In genomic region chr7:57000585-57001261, GRCm38 (mm10) we compare ENCODE assay signal across 27 mouse cellular contexts.
DNase-seq lines count a peak whose midpoint lies in the region; ATAC-seq and TF ChIP-seq lines count a peak whose summit lies in the region.
"Had no signal": no experiment of that assay in that cellular context is flagged by ENCODE, and none has a peak within 500 bp of the region (broad histone marks: within the 10 kb centered on the region; RNA-seq: fewer than 3 reads in every experiment).

No protein-coding gene starts in this region.

- no peaks in the 10 kb centered on the region for H3K9me3 ChIP-seq in forebrain, embryonic 16.5 days (ENCODE audit: control insufficient read depth, low read length)
- no peaks in the 10 kb centered on the region for H3K9me3 ChIP-seq in forebrain, embryonic 13.5 days (replicated peaks)
- no peaks in the 10 kb centered on the region for H3K9me3 ChIP-seq in lung, embryonic 15.5 days
- H3K9me3 ChIP-seq: embryonic facial prominence, embryonic 12.5 days; embryonic facial prominence, embryonic 15.5 days; forebrain, embryonic 12.5 days; heart, embryonic 15.5 days; hindbrain, embryonic 10.5 days; hindbrain, embryonic 13.5 days had no signal

- ATAC-seq in forebrain, embryonic 16.5 days: peak; percentile 33; the same call in 1 of the 2 replicates
- no peak for ATAC-seq in forebrain, embryonic 13.5 days
- ATAC-seq in lung, embryonic 15.5 days (ENCODE audit: borderline replicate concordance, extremely low read depth, low FRiP score, low TSS enrichment): peak; percentile 82; the same call in 1 of the 2 replicates
- ATAC-seq: hindbrain, embryonic 16.5 days had no signal

- no peak overlapping the region for H3K4me3 ChIP-seq in forebrain, embryonic 16.5 days (replicated peaks; ENCODE audit: low read length)
- H3K4me3 ChIP-seq in forebrain, embryonic 13.5 days: no peak overlapping the region
- no peak overlapping the region for H3K4me3 ChIP-seq in lung, embryonic 15.5 days
- H3K4me3 ChIP-seq in lung, adult 2 months (replicated peaks; ENCODE audit: extremely low read depth, low read depth, low read length): no peak overlapping the region
- H3K4me3 ChIP-seq: embryonic facial prominence, embryonic 12.5 days; embryonic facial prominence, embryonic 15.5 days; forebrain, embryonic 12.5 days; heart, embryonic 12.5 days; heart, embryonic 15.5 days; hindbrain, embryonic 10.5 days; hindbrain, embryonic 13.5 days had no signal

- 92% methylated on average over 3 of the region's 3 CpGs for WGBS in forebrain, embryonic 16.5 days
- 94% methylated on average over 3 of the region's 3 CpGs for WGBS in forebrain, embryonic 13.5 days
- WGBS in lung, embryonic 15.5 days: 68% methylated on average over 3 of the region's 3 CpGs
- 76% methylated on average over 3 of the region's 3 CpGs for WGBS in lung, adult 2 months

- no peak for TF ChIP-seq CTCF in lung, adult 2 months (IDR thresholded peaks at IDR 0.05; ENCODE audit: insufficient read depth, low read length)

- no peak overlapping the region for H3K27ac ChIP-seq in forebrain, embryonic 16.5 days (ENCODE audit: low read length)
- H3K27ac ChIP-seq in forebrain, embryonic 13.5 days: no peak overlapping the region
- H3K27ac ChIP-seq in lung, embryonic 15.5 days: no peak overlapping the region
- H3K27ac ChIP-seq: embryonic facial prominence, embryonic 12.5 days; embryonic facial prominence, embryonic 15.5 days; forebrain, embryonic 12.5 days; heart, embryonic 15.5 days; hindbrain, embryonic 10.5 days; hindbrain, embryonic 13.5 days had no signal

- H3K4me1 ChIP-seq in forebrain, embryonic 16.5 days (replicated peaks; ENCODE audit: control insufficient read depth, insufficient read depth, low read length): no peaks in the 10 kb centered on the region
- H3K4me1 ChIP-seq in forebrain, embryonic 13.5 days: no peaks in the 10 kb centered on the region
- no peaks in the 10 kb centered on the region for H3K4me1 ChIP-seq in lung, embryonic 15.5 days
- no peaks in the 10 kb centered on the region for H3K4me1 ChIP-seq in lung, adult 2 months (ENCODE audit: control insufficient read depth, insufficient read depth, low read length)
- H3K4me1 ChIP-seq: embryonic facial prominence, embryonic 12.5 days; embryonic facial prominence, embryonic 15.5 days; forebrain, embryonic 12.5 days; heart, embryonic 12.5 days; heart, embryonic 15.5 days; hindbrain, embryonic 10.5 days; hindbrain, embryonic 13.5 days had no signal

- no peaks in the 10 kb centered on the region for H3K27me3 ChIP-seq in forebrain, embryonic 16.5 days (replicated peaks; ENCODE audit: control insufficient read depth, insufficient read depth, low read length)
- H3K27me3 ChIP-seq in forebrain, embryonic 13.5 days: no peaks in the 10 kb centered on the region
- no peaks in the 10 kb centered on the region for H3K27me3 ChIP-seq in lung, embryonic 15.5 days
- H3K27me3 ChIP-seq: CH12.LX; embryonic facial prominence, embryonic 12.5 days; embryonic facial prominence, embryonic 15.5 days; forebrain, embryonic 12.5 days; heart, embryonic 12.5 days; heart, embryonic 15.5 days; hindbrain, embryonic 13.5 days had no signal

- no peaks in the 10 kb centered on the region for H3K36me3 ChIP-seq in forebrain, embryonic 16.5 days (ENCODE audit: control insufficient read depth, insufficient read depth)
- H3K36me3 ChIP-seq in forebrain, embryonic 13.5 days (ENCODE audit: poor library complexity, severe bottlenecking): no peaks in the 10 kb centered on the region
- no peaks in the 10 kb centered on the region for H3K36me3 ChIP-seq in lung, embryonic 15.5 days
- H3K36me3 ChIP-seq: embryonic facial prominence, embryonic 12.5 days; embryonic facial prominence, embryonic 15.5 days; forebrain, embryonic 12.5 days; G1E; heart, embryonic 12.5 days; heart, embryonic 15.5 days; hindbrain, embryonic 10.5 days; hindbrain, embryonic 13.5 days had no signal

- DNase-seq in lung, adult 2 months: no peak
- peak; percentile 5 to 25 for DNase-seq in lung, postnatal 4 days
- no peak for DNase-seq in lung, postnatal 36 days
- DNase-seq: adrenal gland, adult 2 months; adrenal gland, postnatal 14 days; B cell, adult 2 months; cerebellum, adult 11 months; cerebellum, adult 2 months; cerebellum, adult 9-11 months; cerebellum, postnatal 25 days; gastrocnemius, postnatal 25 days; heart, adult 18-20 months; heart, postnatal 10 days; heart, postnatal 36 days had no signal

- no peak overlapping the region for H3K4me2 ChIP-seq in forebrain, embryonic 16.5 days (ENCODE audit: low read length)
- no peak overlapping the region for H3K4me2 ChIP-seq in forebrain, embryonic 13.5 days
- H3K4me2 ChIP-seq in lung, embryonic 15.5 days: no peak overlapping the region
- H3K4me2 ChIP-seq: embryonic facial prominence, embryonic 12.5 days; embryonic facial prominence, embryonic 15.5 days; forebrain, embryonic 12.5 days; heart, embryonic 12.5 days; heart, embryonic 15.5 days; hindbrain, embryonic 13.5 days had no signal

- no peak overlapping the region for H3K9ac ChIP-seq in forebrain, embryonic 16.5 days (replicated peaks; ENCODE audit: low read depth, low read length)
- H3K9ac ChIP-seq in forebrain, embryonic 13.5 days: no peak overlapping the region
- H3K9ac ChIP-seq in lung, embryonic 15.5 days: no peak overlapping the region
- H3K9ac ChIP-seq: embryonic facial prominence, embryonic 12.5 days; embryonic facial prominence, embryonic 15.5 days; forebrain, embryonic 12.5 days; heart, embryonic 12.5 days; heart, embryonic 15.5 days; hindbrain, embryonic 13.5 days had no signal

- TF ChIP-seq POLR2A in lung, adult 2 months (IDR thresholded peaks at IDR 0.05; ENCODE audit: borderline replicate concordance, extremely low read depth, low read depth, low read length): no peak

Comparison
In these comparisons a context has a peak if more than half of its experiments do, and no peak if none do; other contexts are left out.
1. DNase-seq: peak in lung, postnatal 4 days (2 of 2); none in lung, adult 2 months (single experiment) and lung, postnatal 36 days (single experiment).